Mouse (Mus musculus) megakaryocyte-erythroid progenitor cell, adult 5-6 weeks (primary cell): ENCODE data around the gene Prdm4. TPM values are rescaled to one million over a fixed set of nuclear protein-coding genes. Genes with fewer than 3 reads are reported as not detected.
A peak's percentile ranks its signal among the peaks of the same experiment; 100 is the strongest.

Source experiments
- ATAC-seq: replicated peaks from 2 replicates; pipeline ENCODE4 v1.8.0; 2016; ENCODE audit warnings: mild to moderate bottlenecking, inconsistent platforms; ENCODE audit not compliant: severe bottlenecking, poor library complexity, low FRiP score, low TSS enrichment
- total RNA-seq, 2 experiments: library from RNA; stranded (forward) in 1 of 2; stranded (reverse) in 1 of 2; fragments of 200-1000, 215-1000 nt in 1 of 2; fragments of >200 nt in 1 of 2; fragmentation: Nextera tagmentation in 1 of 2; gene quantifications; 2 replicates each; pipeline ENCODE4 v1.2.3; 2014 to 2017

Prdm4 gene
- total RNA-seq (2014; fragmentation: Nextera tagmentation): 21.1 and 23.3 TPM in 2 replicates
- 27.7 and 30.9 TPM in 2 replicates for total RNA-seq (2017)

- peak; percentile 99 for ATAC-seq
Observed at GRCm38 (mm10) chr10:85916498-85917309, at the start of gene Prdm4. Gene Prdm4 (minus strand): TSS chr10:85917142.

DNA sequence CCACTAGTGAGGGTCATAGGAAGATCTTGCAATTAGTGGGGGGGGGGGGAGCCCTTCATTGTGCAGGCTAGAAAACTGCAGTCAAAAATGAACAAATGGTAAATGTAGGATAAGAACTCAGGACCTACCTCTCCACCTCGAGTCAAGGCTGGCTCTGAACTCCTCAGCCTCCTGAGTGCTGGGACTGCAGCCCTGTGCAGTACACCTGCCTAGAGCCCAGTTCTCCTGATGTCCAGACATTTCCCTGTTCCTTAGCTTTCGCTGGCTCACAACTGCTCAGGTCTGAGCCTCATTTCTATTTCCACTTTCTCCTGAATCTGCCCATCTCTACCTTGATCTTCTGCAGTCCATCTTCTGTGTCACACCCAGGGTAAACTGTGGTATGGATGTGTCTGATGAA, 49.5 kb upstream of the Prdm4 start:
- ATAC-seq: no peak

DNA sequence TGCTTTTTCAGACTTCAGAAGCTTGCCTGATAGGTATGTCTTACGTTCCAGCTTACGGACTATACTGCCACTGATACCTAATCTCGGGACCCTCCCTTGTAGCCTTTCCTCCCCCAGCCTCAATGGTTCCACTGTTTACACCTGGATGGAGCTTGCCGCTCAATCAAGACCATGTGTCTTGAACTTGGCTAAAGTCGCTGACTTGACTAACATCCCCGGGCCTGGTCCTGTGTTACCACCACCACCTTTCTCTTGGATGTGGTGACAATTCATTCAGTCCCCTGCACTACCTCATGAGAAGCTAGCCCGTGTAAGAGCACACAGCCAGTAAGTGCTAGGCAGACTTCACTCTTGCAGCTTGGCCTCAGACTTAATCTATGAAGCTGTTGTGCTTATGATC, 47.4 kb upstream of the Prdm4 start:
- no peak for ATAC-seq

DNA sequence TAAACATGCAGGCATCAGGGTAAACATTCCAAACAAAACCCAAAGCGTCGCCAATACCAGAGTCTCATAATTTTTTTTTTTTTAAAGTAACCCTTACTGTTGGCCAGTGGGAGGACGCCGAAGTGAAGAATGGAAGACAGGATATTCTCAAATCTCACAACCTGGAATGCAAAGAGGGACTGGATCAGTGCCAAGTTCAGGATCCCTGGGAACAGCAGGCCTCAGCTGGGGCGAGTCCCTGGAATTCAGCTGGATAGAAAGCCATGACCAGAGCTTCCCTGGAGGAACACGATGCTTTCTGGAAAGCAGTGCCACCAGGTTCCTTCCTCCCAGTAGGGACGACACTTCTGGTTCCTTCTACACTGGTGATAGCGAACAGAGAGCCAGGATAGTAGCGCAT, 46.0 kb upstream of the Prdm4 start:
- ATAC-seq: no peak

- peak; percentile 92 for ATAC-seq
Observed at GRCm38 (mm10) chr10:85957464-85957950, 40.6 kb upstream of the Prdm4 start, which contains the start of gene Rtcb. Gene Rtcb (minus strand): TSS chr10:85957823.

DNA sequence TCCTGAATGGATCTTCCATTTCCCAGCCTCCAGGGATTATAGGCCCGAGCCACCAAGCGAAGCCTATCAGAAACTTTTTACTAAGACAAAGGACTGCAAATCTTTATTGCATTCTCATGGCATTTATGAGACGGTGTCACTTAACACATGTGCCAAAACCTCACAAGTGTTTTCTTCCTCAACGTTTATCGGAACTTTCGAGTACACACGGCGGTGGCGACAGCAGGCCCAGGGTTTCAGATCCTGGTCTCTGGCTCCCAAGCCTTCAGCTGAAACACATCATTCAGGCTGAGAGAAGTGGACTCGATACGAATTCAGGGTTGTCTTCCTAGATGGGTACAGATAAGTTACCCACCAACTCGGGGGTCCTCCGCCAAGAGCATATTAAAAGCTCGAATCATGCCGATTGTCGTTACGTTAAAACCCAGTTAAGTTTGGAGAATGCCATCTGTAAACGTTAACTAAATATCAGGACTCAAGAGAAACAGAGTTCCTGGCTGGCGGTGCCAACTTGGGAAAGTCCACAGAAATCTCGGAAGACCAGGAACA, 40.0 kb upstream of the Prdm4 start:
- ATAC-seq: peak; percentile 32; the same call in 1 of the 2 replicates

GRCm38 (mm10) chr10:85954429-85954828, 37.5 kb upstream of the Prdm4 start:
- no peak for ATAC-seq

GRCm38 (mm10) chr10:85953401-85953800, 36.5 kb upstream of the Prdm4 start:
- no peak for ATAC-seq

DNA sequence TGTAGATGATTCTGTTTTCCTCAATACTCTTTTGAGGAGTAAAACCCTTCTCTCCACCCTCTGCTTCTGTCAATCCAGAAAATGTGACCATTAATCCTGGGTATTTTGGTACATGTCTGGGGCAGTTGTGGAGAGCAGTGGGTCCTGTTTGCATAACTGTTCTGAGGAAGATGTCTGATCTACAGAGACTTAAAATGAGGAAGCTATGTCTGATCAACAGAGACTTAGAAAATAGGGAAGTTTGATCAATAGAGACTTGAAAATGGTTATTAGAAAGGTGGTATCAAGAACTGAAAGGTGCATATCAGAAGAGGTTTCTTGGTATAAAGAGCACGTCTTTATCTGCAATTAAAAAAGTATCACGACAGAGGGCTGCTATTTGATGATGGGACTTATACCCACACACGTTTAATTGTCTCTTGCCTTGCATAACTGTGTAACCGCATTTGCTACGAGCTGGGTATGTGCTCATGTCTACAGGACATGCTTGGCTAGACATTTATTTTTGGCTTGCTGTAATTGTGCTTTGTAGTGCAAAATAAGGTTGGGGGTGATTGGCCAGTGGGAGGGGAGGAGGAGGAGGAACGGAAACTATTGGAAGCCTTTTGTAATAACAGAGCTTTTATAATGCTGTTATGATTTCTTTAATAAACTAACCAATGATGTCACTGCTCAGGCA, 35.0 kb upstream of the Prdm4 start:
- no peak for ATAC-seq

GRCm38 (mm10) chr10:85948483-85949196, 31.7 kb upstream of the Prdm4 start:
- no peak for ATAC-seq

- no peak for ATAC-seq
Observed at GRCm38 (mm10) chr10:85936280-85936965, 19.5 kb upstream of the Prdm4 start.

GRCm38 (mm10) chr10:85929962-85930361, 13.0 kb upstream of the Prdm4 start:
- no peak for ATAC-seq

DNA sequence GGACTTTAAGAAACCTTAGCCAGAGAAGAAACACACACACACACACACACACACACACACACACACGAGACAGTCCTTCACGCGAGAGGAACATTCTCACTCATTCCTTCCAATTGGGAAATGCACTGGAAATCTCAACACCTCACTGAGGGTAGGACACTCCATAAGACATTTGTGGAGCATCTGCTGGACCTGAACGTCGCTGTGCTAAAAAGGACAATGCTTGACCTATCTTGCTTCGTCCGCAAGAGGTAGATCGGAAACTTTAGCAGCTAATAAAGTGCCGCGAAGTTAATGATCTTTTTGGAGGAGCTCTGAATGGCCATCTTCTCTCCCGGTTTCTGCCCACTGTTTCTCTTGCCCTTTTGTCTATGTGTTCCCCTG, 12.3 kb upstream of the Prdm4 start:
- ATAC-seq: no peak

DNA sequence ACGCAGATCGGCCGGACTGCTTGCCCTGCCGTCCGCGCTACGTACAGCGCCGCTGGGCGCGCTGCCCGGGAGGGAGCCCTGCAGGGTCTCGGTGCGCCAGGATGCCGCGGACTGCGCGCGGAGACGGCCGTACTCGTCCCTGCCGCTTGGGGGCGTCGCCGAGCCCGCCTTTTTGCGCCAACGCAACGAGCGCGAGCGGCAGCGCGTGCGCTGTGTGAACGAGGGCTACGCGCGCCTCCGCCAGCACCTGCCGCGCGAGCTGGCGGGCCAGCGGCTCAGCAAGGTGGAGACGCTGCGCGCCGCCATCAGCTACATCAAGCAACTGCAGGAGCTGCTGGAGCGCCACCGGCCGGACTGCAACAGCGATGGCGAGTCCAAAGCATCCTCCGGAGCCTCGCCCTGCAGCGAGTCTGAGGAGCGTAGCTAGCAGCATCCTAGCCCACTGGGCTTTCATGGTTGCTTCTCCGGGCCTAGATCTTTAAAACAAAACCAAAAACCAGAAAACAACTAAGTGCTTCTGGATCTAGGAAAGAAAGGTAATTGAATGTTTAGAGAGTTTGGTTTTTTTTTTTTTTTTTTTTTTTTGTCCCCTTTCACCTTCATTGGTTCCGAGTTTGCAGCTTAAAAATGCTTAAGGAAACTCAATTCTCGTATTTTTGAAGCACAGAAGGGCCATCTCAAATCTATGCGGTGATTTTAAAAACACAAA, 11.7 kb upstream of the Prdm4 start:
- ATAC-seq: peak; percentile 84

GRCm38 (mm10) chr10:85927676-85928445, 10.9 kb upstream of the Prdm4 start, which contains the start of gene Ascl4:
Gene Ascl4 (plus strand): TSS chr10:85927681.
- peak; percentile 35; the same call in 1 of the 2 replicates for ATAC-seq

GRCm38 (mm10) chr10:85879886-85880486, 37.0 kb downstream of the Prdm4 start:
- ATAC-seq: no peak

DNA sequence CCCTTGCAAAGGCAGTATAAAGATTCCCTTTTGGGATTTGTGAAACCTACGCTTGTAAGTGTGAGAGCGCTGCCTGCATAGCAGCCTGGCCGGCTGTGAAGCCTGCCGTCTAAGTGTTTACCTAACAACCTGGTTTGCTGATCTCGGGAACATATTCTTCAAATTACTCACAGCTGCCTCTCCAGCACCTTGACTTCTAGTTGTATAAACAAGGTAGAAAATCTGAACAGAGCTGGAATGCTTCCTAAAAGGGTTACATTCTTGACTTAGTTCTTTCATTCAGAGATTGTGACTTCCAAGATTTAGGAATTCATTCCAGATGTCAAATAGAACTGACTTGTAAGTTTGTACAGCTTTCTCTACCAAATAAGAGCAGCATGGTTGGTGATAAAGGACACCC, 41.1 kb downstream of the Prdm4 start:
- ATAC-seq: no peak
